Mouse (Mus musculus) erythroid progenitor cell, adult 5-6 weeks (primary cell): ENCODE data around the gene Ccdc85c. TPM values are rescaled to one million over a fixed set of nuclear protein-coding genes. Genes with fewer than 3 reads are reported as not detected.

Source experiments
- ATAC-seq: replicated peaks from 2 replicates; pipeline ENCODE4 v1.8.0; 2016; ENCODE audit warnings: moderate number of reproducible peaks, mild to moderate bottlenecking, moderate TSS enrichment, inconsistent platforms; ENCODE audit not compliant: poor library complexity, low FRiP score, severe bottlenecking
- total RNA-seq, 2 experiments: library from RNA; stranded (forward) in 1 of 2; stranded (reverse) in 1 of 2; fragments of 150-400 nt in 1 of 2; fragments of 186-747, 209-891 nt in 1 of 2; gene quantifications; 2 replicates each; pipeline versions ENCODE4 v1.2.3 to v1.2.4; 2015 to 2017; ENCODE audit warnings: low replicate concordance in 2 of 2

The Ccdc85c gene
- total RNA-seq, 2 experiments from 2014 or later, result 6.3 TPM; not detected in 1

DNA sequence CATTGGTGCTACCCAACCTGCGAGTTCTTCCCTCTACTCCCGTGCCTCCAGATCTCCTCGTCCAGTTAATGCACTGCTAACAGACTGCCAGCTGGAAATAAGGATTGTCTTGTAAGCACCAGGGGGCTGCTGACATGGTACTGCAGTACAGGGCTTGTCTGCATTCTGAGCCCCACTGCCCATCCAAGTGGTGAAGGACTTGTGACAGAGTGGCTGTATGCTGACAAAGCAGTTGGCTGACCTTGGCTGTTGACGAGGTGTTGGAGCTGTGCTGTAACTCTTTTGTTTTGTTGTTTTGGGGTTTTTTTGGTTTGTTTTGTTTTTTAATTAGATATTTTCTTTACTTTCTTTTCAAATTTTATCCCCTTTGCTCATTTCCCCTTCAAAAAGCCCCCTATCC is 76.8 kb downstream of the Ccdc85c start:
- ATAC-seq, result no peak

- ATAC-seq, result no peak
Observed at GRCm38 (mm10) chr12:108195761-108196160, 79.5 kb downstream of the Ccdc85c start.

DNA sequence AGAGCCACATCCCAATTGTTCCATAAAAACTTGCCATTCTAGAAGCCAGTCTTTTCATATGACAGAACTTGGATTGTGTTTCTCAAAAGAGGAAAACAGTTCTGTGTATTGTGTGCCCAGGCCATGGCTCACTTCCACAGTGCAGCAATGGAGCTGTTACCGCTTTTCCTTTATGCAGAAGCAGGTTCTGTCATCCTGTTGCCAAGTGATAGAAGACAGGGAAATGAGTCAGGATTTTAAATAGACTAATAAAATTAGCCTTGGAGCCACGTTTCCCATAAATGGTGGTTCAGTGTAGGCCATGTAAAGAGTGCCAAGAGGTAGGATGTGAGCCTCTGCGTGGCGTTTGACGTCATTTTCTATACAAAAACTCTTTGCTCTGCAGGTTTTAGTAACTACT is 81.3 kb downstream of the Ccdc85c start:
- no peak for ATAC-seq

DNA sequence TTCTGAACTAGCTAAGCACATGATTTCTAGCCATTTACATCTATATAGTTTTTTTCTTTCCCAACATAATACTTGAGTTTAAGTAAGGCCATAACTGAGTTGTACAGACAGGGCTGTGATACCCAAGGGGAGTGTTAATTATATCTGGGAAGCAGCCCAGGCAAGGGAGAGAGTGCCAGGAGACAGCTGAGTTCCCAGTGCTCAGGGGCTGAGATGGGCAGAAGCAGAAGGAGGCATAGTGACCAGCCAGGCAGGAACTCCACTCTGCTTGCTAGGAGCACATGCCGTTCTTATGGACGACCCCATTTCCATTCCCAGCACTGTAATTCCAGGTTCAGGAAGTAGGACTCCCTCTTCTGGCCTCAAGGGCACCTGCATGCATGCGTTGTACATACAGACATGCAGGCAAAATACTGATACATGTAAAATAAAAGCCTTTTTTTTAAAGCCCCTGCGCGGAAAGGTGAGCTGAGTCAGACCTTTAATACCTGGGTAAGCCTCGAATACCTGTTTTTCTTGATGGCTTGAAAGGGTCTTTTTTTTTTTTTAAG is 87.6 kb downstream of the Ccdc85c start:
- no peak for ATAC-seq

DNA sequence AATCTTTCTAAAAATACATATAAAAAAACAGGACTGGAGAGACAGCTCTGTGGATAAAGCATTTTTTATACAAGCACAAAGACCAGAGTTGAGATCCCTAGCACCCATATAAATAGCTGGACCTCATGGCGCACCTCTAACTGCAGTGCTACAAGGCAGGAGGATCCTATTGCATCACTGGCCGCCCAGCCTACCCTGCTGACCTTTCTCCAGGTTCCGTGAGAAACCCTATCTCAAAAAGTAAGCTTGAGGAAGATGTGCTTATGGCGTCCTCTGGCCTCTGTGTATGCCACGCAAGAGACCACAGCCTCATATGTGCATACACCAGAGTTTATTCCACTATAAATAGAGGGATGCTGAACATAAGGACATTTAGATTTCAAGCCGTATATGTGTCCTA is 93.5 kb downstream of the Ccdc85c start:
- ATAC-seq, result no peak

- ATAC-seq, result peak; percentile 90
Observed at GRCm38 (mm10) chr12:108179321-108180266, 95.6 kb downstream of the Ccdc85c start, which contains the start of gene Ccnk. Gene Ccnk, plus strand, starts transcription at chr12:108179579.

DNA sequence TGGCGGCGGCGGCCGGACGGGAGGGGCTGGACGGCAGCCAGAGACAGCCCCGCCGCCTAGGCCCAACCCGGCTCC is 96.1 kb downstream of the Ccdc85c start, which contains the start of gene Setd3:
Gene Setd3 (minus strand): TSS at position 69 of the 75 bp plus-strand sequence.
- ATAC-seq, result no peak

- peak; percentile 58 for ATAC-seq
Observed at GRCm38 (mm10) chr12:108178331-108179245, 96.6 kb downstream of the Ccdc85c start.

DNA sequence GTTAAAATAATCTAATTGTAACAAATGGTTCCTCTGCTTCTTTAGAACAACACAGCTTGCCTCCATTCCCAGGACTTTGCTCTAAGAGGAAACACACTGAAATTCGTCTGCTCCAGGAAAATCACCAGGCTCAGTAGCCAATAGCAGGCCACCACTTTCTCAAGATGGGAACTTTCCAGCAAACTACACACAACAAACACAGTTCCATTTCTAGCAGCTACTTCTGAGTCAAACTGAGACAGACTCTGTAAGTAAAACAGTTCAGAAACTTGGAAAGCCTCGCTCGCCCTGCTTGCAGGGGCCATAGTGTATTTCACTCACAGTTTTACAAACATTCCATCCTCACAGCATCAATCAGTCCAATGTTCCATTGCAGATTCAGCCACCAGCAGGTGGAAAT is 98.9 kb downstream of the Ccdc85c start:
- ATAC-seq, result no peak

GRCm38 (mm10) chr12:108174606-108175505 is 100.4 kb downstream of the Ccdc85c start:
- ATAC-seq, result no peak

- no peak for ATAC-seq
Observed at GRCm38 (mm10) chr12:108172639-108173038, 102.6 kb downstream of the Ccdc85c start.

DNA sequence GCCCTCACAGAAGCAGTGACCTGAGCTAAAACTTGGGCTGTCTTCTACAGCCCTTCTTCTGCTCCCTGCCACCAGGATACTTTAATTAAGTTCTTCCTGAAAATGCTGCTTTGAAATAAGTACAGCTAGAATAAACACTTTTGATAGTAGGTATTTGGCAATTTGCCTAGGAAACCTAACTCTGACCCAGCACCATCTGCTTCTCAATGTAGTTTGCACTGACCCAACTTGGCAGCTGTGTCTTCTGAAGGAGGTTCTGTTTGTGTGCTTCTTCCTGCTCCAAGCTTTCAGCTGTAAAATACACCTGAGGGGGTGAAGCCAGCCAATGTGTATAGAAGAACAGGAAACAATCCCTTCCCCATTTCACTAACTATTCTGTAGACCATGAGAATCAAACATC is 103.9 kb downstream of the Ccdc85c start:
- ATAC-seq, result no peak

DNA sequence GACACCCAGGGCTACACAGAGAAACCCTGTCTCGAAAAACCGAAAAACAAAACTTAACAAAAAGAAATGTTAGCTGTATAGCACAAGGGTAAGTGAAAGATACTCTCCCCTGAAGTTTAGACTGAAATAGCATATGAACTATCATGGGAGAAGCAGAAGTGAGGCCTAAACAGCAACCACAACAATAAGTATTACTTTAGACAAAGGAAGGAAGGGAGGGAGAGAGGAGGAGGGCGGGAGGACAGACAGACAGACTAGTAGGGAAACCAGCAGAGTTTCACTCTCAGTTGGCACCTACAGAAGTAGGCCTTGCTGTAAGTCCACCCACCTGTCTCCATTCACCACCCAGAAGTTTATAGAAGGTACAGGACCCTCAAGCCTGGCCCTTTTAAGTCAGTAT is 104.8 kb downstream of the Ccdc85c start:
- ATAC-seq, result no peak

DNA sequence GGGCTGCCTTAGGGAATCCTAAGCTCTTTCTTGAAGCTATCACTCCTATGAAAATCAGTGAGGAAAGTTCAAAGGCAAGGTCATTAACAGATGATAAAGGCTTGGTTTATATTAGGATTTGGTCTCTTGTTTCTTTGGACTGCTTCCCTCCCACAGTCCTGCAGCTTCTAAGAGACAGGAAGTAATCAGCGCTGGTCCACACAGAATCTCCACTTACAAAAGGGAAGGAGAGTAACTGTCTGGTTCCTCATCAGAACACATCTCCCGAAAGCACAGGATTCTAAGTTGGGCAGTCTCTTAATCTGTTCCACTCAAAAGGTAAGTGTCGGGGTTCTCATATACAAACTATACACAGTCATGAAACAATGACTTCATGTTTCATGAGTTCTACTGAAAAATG is 106.3 kb downstream of the Ccdc85c start:
- no peak for ATAC-seq

- ATAC-seq, result no peak
Observed at GRCm38 (mm10) chr12:108163706-108164105, 111.5 kb downstream of the Ccdc85c start.

GRCm38 (mm10) chr12:108162036-108162435 is 113.2 kb downstream of the Ccdc85c start:
- ATAC-seq, result no peak

GRCm38 (mm10) chr12:108159863-108160262 is 115.4 kb downstream of the Ccdc85c start:
- ATAC-seq, result no peak
